Mouse (Mus musculus) heart, adult 11 months (tissue): ENCODE results near the gene B9d2.
A peak's percentile ranks its signal among the peaks of the same experiment; 100 is the strongest.

Source experiments
- DNase-seq: peaks from one replicate; pipeline ENCODE4 v3.0.0; 2022

The B9d2 gene

DNA sequence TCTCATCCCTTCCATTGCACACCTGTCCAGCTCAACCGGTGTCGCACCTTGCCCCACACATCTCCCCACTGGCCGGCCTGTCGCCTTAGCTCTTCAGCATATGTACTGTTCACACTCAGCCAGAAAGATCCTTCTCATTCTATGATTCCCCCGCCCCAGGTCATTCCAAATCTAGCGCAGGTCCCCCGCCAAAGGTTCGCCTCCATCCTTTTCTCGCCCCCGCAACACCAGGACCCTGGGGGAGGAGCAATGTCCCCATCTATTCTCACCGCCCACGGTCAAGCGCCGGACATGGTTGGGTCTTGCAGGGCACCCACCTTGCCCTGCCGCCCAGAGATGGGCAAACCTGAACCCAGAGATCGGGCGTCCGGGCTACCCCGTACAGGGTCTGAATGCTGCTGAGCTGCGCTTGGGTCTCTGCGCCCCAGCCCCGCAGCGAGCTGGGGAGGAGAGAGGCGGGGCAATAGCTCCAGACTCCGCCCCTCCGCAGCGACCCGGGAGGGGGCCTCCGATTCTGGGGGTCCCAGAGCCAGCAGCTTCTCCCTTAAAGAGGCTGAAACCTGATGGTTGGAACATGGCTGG, 5.8 kb upstream of the B9d2 start, which contains the start of gene Tmem91:
Gene Tmem91 (minus strand): TSS at position 448 of the 582 bp plus-strand sequence.
- peak; percentile 89 for DNase-seq

DNA sequence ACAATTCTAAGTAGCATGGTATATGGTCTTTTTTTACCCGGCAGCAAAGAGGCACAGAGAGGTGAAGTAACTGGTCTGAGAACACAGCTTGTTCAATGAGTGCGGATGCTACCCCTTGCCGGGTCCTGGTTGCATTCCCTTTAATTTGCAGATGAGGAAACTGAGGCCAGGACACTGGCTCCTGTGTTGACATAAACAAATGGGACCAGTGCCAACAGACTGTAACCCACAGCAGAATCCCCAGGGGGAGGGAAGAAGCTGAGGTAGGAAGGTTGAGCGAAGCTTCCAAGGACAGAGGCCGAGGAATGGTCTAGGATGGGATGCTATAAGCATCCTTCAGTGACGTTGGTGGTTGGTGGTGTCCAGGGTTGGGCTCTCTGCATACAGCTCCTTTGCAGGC, 5.2 kb upstream of the B9d2 start:
- DNase-seq = peak; percentile 87

- DNase-seq = peak; percentile 99
These were observed 4.3 kb upstream of the B9d2 start for GRCm38 (mm10) chr7:25676085-25676781.

DNA sequence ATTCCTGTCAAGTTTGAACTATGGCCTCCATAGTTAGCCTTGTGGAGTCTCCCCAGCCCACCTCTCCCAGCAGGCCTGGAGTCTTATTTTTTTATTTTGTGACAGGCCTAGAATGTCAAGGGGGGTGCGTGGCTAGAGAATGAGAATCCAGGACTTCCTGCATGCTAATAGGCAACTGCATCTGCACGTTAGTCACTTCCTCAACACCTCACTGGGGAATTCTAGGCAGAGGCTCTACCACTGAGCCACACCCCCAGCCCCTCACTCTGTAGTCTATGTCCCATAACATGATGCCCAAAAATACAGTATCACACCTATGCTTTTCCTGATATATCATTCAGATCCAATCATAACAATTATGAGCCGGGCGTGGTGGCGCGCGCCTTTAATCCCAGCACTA, 3.6 kb upstream of the B9d2 start:
- peak; percentile 76 for DNase-seq

DNA sequence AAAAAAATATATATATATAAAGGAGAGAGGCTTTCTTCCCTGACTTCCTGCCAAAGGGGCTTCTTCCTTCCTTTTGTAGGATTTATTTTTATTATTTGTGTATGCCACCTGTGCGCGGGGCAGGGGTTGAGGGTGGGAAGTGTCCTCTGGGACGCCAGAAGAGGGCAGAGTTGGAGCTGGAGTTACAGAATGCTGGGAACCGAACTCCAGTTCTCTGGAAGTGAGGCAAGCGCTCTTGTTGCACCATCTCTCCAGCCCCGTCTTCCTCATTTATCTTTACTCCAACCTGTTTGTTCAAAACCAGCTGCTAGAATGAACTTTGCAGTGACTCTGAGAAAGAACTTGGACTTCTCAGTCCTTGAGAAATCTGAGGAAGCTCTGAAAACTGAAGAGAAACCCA, 609 bp upstream of the B9d2 start:
- DNase-seq = peak; percentile 91

DNA sequence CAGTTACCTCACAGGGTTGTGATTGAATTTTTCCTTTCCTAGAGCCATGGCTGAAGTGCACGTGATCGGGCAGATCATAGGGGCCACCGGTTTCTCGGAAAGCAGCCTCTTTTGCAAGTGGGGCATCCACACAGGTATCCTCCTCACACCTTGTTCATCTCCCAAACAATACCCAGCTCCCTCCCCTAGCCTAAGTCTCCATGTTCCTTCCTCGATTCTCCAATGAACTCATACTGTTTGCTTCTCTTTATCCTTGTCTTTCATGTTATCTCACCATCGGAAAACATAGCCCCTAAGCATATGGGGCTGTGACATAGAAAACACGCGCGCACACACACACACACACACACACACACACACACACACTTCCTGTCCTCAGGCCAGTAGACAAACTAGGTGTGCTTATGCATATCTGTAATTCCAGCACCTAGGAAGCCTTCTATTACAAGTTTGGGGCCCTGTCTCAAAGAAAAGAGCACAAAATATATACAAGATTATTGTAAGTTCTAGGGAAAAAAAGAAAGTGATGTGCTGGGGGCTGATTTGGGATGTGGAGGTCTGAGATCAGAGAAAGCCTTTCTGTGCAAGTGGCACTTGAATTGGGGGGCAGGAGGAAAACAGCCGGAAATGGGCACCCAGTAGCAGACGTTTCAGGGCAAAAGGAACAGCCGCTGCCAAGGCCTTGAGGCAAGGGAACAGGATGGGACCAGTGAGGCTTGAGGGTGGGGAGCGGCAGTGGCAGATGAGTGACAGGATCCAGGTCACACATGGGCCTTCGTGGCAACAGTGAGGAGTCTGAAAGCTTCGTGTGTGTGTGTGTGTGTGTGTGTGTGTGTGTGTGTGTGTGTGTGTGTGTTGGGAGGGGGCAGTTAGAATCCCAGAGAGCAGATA, 1.0 kb downstream of the B9d2 start:
- peak; percentile 91 for DNase-seq

- DNase-seq = peak; percentile 97
These were observed 3.0 kb downstream of the B9d2 start for GRCm38 (mm10) chr7:25683474-25684180.

- peak; percentile 87 for DNase-seq
These were observed 4.1 kb downstream of the B9d2 start for GRCm38 (mm10) chr7:25684659-25685058.

- peak; percentile 95 for DNase-seq
These were observed 5.4 kb downstream of the B9d2 start for GRCm38 (mm10) chr7:25685926-25686470.

GRCm38 (mm10) chr7:25686680-25687531, 6.3 kb downstream of the B9d2 start, which contains the start of gene Tgfb1:
Gene Tgfb1 (plus strand): TSS chr7:25687002.
- DNase-seq = peak; percentile 99

DNA sequence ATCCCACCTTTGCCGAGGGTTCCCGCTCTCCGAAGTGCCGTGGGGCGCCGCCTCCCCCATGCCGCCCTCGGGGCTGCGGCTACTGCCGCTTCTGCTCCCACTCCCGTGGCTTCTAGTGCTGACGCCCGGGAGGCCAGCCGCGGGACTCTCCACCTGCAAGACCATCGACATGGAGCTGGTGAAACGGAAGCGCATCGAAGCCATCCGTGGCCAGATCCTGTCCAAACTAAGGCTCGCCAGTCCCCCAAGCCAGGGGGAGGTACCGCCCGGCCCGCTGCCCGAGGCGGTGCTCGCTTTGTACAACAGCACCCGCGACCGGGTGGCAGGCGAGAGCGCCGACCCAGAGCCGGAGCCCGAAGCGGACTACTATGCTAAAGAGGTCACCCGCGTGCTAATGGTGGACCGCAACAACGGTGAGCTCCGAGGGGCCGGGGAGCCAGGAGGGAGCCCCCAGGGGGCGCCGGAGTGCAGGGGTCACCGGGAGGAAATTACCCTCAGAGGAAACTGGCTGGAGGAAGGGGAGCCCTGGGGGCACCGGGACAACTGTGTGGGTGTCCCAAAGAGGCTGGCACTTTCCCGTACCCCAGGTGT, 7.3 kb downstream of the B9d2 start:
- DNase-seq = peak; percentile 98

DNA sequence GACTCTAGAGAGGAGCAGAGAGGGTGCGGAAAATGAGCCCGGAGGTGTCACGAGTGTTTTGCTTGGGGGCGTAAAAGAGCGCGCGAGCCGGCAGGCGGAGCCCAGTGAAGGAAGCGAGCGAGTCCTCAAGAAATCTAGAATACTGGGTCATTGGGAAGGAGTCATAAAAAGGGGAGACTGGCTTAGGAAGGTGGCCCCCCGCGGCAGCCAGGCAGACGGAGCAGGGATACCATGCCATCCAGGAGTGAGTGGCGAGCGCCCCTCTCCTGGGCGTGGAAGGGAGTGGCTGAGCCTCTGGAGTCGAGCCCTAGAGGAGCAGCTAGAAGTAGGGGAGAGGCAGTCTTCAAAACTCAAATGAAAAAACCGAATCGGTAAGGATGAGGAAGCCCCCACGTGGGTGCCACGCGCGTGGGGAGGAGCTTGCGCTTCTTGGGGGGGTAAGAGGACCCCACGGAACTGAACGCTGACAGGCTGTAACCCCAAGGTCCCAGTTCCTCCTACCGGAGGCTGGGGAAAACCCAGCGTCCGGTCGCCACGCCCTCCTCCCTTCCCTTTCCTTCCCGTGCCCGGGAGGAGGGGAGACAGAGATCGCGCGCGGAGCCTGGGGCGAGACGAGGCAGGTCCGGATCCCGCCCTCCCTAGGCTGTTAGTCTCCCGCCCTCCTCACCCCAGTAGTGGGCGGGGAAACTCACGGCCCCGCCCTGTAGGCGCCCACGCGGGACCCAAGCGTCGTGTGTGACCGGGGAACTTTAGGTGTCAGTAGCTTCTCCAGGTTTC, 8.4 kb downstream of the B9d2 start:
- DNase-seq = peak; percentile 99

- peak; percentile 93 for DNase-seq
These were observed 9.0 kb downstream of the B9d2 start for GRCm38 (mm10) chr7:25689603-25690021.

- DNase-seq = peak; percentile 93
These were observed 9.5 kb downstream of the B9d2 start for GRCm38 (mm10) chr7:25690051-25690450.

GRCm38 (mm10) chr7:25694104-25694503, 13.5 kb downstream of the B9d2 start:
- no peak for DNase-seq

GRCm38 (mm10) chr7:25699851-25700250, 19.3 kb downstream of the B9d2 start:
- peak; percentile 86 for DNase-seq

DNA sequence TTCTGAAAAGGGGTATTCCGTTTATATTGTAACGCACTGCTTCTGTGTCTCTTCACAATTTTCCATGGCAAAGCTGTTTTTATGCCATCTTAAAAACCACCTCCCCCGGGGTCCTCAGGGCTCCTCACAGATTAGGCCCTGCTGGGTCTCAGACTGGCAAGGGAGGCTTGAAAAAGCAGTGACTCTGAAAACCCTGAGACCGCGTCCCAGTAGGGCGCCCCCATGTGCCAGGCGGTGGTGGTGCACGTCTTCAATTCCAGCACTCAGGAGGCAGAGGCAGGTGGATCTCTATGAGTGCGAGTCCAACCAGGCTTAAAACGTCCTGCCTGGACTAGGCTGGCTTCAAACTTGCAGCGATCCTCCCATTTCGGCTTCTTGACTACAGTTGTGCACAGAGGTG, 20.2 kb downstream of the B9d2 start:
- peak; percentile 84 for DNase-seq

- no peak for DNase-seq
These were observed 21.8 kb downstream of the B9d2 start for GRCm38 (mm10) chr7:25702350-25702749.

- DNase-seq = peak; percentile 97
These were observed 23.4 kb downstream of the B9d2 start for GRCm38 (mm10) chr7:25703793-25704494.
